Mouse (Mus musculus): Measurements from ENCODE around the gene Espn. TPM values are rescaled to one million over a fixed set of nuclear protein-coding genes. Genes with fewer than 3 reads are reported as not detected.

The Espn gene
- total RNA-seq, 1 experiment: 5.6 TPM

DNA sequence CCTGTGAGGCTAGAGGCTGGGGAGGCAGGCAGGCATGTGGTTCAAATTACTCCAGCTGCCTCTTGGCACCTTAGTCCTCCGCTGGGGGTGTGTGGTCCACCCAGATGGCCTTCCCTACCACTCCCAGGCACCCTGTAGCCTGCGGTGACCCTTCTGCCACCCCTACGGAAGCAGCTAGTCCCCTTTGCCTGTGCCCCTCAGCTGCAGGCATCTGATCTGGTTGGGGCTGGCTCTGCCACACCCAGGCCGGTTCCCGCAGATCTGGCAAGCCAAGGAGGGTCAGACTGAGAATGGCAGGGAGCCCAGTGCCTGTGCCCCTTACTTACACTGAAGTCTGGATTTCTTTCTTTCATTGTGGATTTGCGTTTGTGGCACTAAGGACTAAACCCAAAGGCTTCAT, 78.5 kb downstream of the Espn start:
- Histone ChIP-seq H3K9me3 (ENCODE audit: control insufficient read depth, insufficient read depth, low read depth, low read length) (no peaks in the 10 kb centered on the region), H3K9ac (ENCODE audit: insufficient read depth, low read depth, low read length, poor library complexity, severe bottlenecking) (no peak overlapping the region), H3K4me3 (ENCODE audit: insufficient read depth in 1 of 2, low read depth in 1 of 2, low read length in 2 of 2, poor library complexity in 1 of 2, severe bottlenecking in 1 of 2) (no peak overlapping the region), H3K4me1 (ENCODE audit: control insufficient read depth in 2 of 2, insufficient read depth in 2 of 2, low read length in 2 of 2, poor library complexity in 1 of 2) (peaks cover 0 to 15% of the 10 kb centered on the region in 2 experiments; a peak in 2 of 4 replicates), H3K36me3 (ENCODE audit: control insufficient read depth, insufficient read depth, low read length, poor library complexity, severe bottlenecking) (no peaks in the 10 kb centered on the region), H3K27ac (ENCODE audit: insufficient read depth, low read depth, low read length, poor library complexity, severe bottlenecking) (no peak overlapping the region)
- no peak for DNase-seq (ENCODE audit: low read depth, low spot score)
- in situ Hi-C loops (cut with MboI; ENCODE audit: low sequenced_read_pairs in 2 of 2, unreplicated experiment in 2 of 2): no loop called here
- TF ChIP-seq ZC3H11A (IDR thresholded peaks at IDR 0.05; ENCODE audit: borderline replicate concordance, low read depth, low read length) (no peak), HCFC1 (IDR thresholded peaks at IDR 0.05; ENCODE audit: borderline replicate concordance, insufficient read depth, low read length) (no peak), MAFK (IDR thresholded peaks at IDR 0.05; ENCODE audit: insufficient read depth, low read depth, low read length) (no peak), CHD2 (IDR thresholded peaks at IDR 0.05; ENCODE audit: low read depth, low read length) (no peak)

DNA sequence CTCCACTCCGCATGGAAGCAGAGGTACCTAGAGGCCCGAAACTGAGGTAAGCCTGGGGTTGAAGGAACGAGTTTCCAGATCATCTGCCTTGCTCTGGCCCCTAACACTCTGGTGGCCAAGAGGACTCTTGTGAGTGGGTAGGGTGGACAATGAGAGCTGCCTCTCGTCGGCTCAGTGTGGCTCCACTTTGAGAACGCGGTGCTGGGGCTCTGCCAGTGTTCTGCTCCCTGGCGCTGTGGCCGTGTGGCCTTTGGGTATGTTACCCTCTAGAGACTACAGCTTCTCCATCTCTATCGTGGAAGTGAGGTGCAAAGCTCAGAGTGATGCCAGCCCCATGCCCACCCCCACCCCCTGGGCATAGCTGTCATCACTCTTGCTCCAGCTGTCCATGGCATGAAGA, 79.5 kb downstream of the Espn start:
- in situ Hi-C loops (cut with MboI; ENCODE audit: low sequenced_read_pairs in 2 of 2, unreplicated experiment in 2 of 2): no loop called here
- Histone ChIP-seq H3K4me3 (ENCODE audit: insufficient read depth in 1 of 2, low read depth in 1 of 2, low read length in 2 of 2, poor library complexity in 1 of 2, severe bottlenecking in 1 of 2) (no peak overlapping the region), H3K36me3 (ENCODE audit: control insufficient read depth, insufficient read depth, low read length, poor library complexity, severe bottlenecking) (no peaks in the 10 kb centered on the region), H3K4me1 (ENCODE audit: control insufficient read depth in 2 of 2, insufficient read depth in 2 of 2, low read length in 2 of 2, poor library complexity in 1 of 2) (peaks cover 0 to 15% of the 10 kb centered on the region in 2 experiments; a peak in 2 of 4 replicates), H3K9me3 (ENCODE audit: control insufficient read depth, insufficient read depth, low read depth, low read length) (no peaks in the 10 kb centered on the region), H3K27ac (ENCODE audit: insufficient read depth, low read depth, low read length, poor library complexity, severe bottlenecking) (no peak overlapping the region), H3K9ac (ENCODE audit: insufficient read depth, low read depth, low read length, poor library complexity, severe bottlenecking) (no peak overlapping the region)
- DNase-seq (ENCODE audit: low read depth, low spot score): no peak
- TF ChIP-seq ZNF384 (IDR thresholded peaks at IDR 0.05; ENCODE audit: low read depth, low read length) (no peak), HCFC1 (IDR thresholded peaks at IDR 0.05; ENCODE audit: borderline replicate concordance, insufficient read depth, low read length) (no peak), MAFK (IDR thresholded peaks at IDR 0.05; ENCODE audit: insufficient read depth, low read depth, low read length) (no peak), ZC3H11A (IDR thresholded peaks at IDR 0.05; ENCODE audit: borderline replicate concordance, low read depth, low read length) (no peak), CHD2 (IDR thresholded peaks at IDR 0.05; ENCODE audit: low read depth, low read length) (no peak)

DNA sequence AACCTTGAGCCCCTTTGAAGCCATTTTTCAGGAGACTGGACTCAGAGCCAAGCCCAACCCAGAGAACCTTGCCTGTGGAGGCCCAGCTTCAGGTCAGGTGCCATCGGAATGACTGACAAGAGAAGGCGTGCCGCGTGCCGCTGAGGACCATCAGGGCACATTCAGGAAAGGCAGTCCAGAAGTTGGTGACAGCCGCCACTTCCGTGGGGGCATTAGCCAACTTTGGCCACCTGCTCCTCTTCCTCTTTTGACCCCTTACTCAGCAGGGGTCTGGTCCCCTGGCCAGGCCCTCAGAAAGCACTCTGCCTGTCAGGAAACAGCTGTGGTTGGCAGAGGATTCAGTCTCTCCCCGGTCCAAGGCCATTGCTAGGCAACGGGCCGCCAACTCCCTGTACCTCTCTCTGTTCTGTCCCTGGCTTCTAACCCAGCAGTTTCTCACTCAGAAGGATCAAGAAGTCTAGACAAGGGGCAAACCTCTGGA, 80.0 kb downstream of the Espn start, which contains the start of gene Plekhg5:
Gene Plekhg5, plus strand, starts transcription at position 378 of the 481 bp plus-strand sequence.
- TF ChIP-seq HCFC1 (IDR thresholded peaks at IDR 0.05; ENCODE audit: borderline replicate concordance, insufficient read depth, low read length) (no peak), ZNF384 (IDR thresholded peaks at IDR 0.05; ENCODE audit: low read depth, low read length) (no peak), MAFK (IDR thresholded peaks at IDR 0.05; ENCODE audit: insufficient read depth, low read depth, low read length) (no peak), CHD2 (IDR thresholded peaks at IDR 0.05; ENCODE audit: low read depth, low read length) (no peak), ZC3H11A (IDR thresholded peaks at IDR 0.05; ENCODE audit: borderline replicate concordance, low read depth, low read length) (no peak)
- in situ Hi-C loops (cut with MboI; ENCODE audit: low sequenced_read_pairs in 2 of 2, unreplicated experiment in 2 of 2): no loop called here
- Histone ChIP-seq H3K36me3 (ENCODE audit: control insufficient read depth, insufficient read depth, low read length, poor library complexity, severe bottlenecking) (no peaks in the 10 kb centered on the region), H3K9ac (ENCODE audit: insufficient read depth, low read depth, low read length, poor library complexity, severe bottlenecking) (no peak within 1 kb of the TSS), H3K4me1 (ENCODE audit: control insufficient read depth in 2 of 2, insufficient read depth in 2 of 2, low read length in 2 of 2, poor library complexity in 1 of 2) (peaks cover 0 to 15% of the 10 kb centered on the region in 2 experiments; a peak in 2 of 4 replicates), H3K9me3 (ENCODE audit: control insufficient read depth, insufficient read depth, low read depth, low read length) (no peaks in the 10 kb centered on the region), H3K4me3 (ENCODE audit: insufficient read depth in 1 of 2, low read depth in 1 of 2, low read length in 2 of 2, poor library complexity in 1 of 2, severe bottlenecking in 1 of 2) (no peak within 1 kb of the TSS), H3K27ac (ENCODE audit: insufficient read depth, low read depth, low read length, poor library complexity, severe bottlenecking) (no peak within 1 kb of the TSS)
- no peak for DNase-seq (ENCODE audit: low read depth, low spot score)

DNA sequence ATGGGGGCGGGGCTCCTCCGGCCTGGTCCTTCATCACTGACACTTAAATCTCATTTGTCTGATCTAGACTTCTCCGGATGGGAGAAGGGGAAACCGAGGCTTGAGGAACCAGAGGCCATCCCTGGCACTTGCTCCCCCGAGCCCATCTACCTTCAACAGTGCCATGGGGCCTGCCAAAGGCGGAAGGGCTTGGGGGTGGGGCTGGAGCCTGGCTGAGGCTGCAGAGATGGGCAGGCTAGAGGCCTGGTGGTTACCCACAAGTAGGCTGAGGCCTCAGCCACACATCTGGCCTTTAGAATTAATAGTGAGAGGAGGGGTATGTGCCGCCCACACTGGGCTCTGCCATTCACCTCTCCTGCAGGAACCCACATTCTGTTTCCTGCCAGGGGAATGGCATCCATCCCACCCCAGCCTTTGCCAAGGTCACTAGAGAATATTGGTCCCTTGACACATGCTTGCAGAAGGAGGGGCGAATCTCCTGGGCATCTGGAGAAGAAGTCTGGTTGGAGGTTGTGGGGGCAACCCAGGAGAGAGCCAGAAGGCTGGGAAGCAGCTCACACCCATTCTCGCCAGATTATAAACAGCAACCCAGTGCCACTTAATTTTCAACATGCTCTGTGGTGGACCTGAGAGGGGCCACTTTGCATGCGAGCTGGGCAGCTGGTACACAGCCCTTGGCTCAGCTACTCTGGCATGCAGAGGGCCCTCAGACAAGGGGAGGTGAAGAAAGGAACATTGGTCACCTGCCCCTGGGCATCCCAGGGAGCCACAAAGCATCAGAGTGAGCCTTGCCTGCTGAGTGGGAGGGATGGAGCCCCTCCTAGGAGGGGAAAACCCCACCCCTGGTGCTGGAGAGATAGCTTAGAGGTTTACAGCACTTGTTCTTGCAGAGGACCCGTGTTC, 81.4 kb downstream of the Espn start:
- TF ChIP-seq MAFK (IDR thresholded peaks at IDR 0.05; ENCODE audit: insufficient read depth, low read depth, low read length): no peak
- no peak for TF ChIP-seq CHD2 (IDR thresholded peaks at IDR 0.05; ENCODE audit: low read depth, low read length)
- no peak for TF ChIP-seq ZNF384 (IDR thresholded peaks at IDR 0.05; ENCODE audit: low read depth, low read length)
- no peak for TF ChIP-seq ZC3H11A (IDR thresholded peaks at IDR 0.05; ENCODE audit: borderline replicate concordance, low read depth, low read length)
- TF ChIP-seq HCFC1 (IDR thresholded peaks at IDR 0.05; ENCODE audit: borderline replicate concordance, insufficient read depth, low read length): no peak
- Histone ChIP-seq H3K9ac (ENCODE audit: insufficient read depth, low read depth, low read length, poor library complexity, severe bottlenecking) (no peak overlapping the region), H3K4me1 (ENCODE audit: control insufficient read depth in 2 of 2, insufficient read depth in 2 of 2, low read length in 2 of 2, poor library complexity in 1 of 2) (peaks cover 0 to 15% of the 10 kb centered on the region in 2 experiments; a peak in 2 of 4 replicates), H3K36me3 (ENCODE audit: control insufficient read depth, insufficient read depth, low read length, poor library complexity, severe bottlenecking) (no peaks in the 10 kb centered on the region), H3K4me3 (ENCODE audit: insufficient read depth in 1 of 2, low read depth in 1 of 2, low read length in 2 of 2, poor library complexity in 1 of 2, severe bottlenecking in 1 of 2) (no peak overlapping the region), H3K27ac (ENCODE audit: insufficient read depth, low read depth, low read length, poor library complexity, severe bottlenecking) (no peak overlapping the region), H3K9me3 (ENCODE audit: control insufficient read depth, insufficient read depth, low read depth, low read length) (no peaks in the 10 kb centered on the region)
- DNase-seq (ENCODE audit: low read depth, low spot score): no peak
- in situ Hi-C loops (cut with MboI; ENCODE audit: low sequenced_read_pairs in 2 of 2, unreplicated experiment in 2 of 2): no loop called here

Other genes with a start within 250 kb of the Espn start
- 98.2 and 103 TPM in 2 replicates for gene Dnajc11, start 218.7 kb downstream of the Espn start, total RNA-seq (2012; rRNA removed)
- 7.6 and 12.5 TPM in 2 replicates for gene Thap3, start 163.4 kb downstream of the Espn start, total RNA-seq (2012; rRNA removed)
- 22.2 and 29.2 TPM in 2 replicates for gene Phf13, start 156.1 kb downstream of the Espn start, total RNA-seq (2012; rRNA removed)
- gene Klhl21, start 143.6 kb downstream of the Espn start, total RNA-seq (2012; rRNA removed): 19.7 and 21.0 TPM in 2 replicates
- 18.7 and 31.7 TPM in 2 replicates for gene Zbtb48, start 124.7 kb downstream of the Espn start, total RNA-seq (2012; rRNA removed)
- gene Tas1r1, start 113.8 kb downstream of the Espn start, total RNA-seq (2012; rRNA removed): 1.9 and 3.0 TPM in 2 replicates
- 70.1 and 81.7 TPM in 2 replicates for gene Nol9, start 113.0 kb downstream of the Espn start, total RNA-seq (2012; rRNA removed)
- 37.3 and 81.4 TPM in 2 replicates for gene Plekhg5, start 79.9 kb downstream of the Espn start, total RNA-seq (2012; rRNA removed)
- gene Tnfrsf25, start 36.4 kb downstream of the Espn start, total RNA-seq (2012; rRNA removed): 3.8 and 5.7 TPM in 2 replicates
- gene Hes2, start 6.5 kb upstream of the Espn start, total RNA-seq (2012; rRNA removed): 0.32 and 0.58 TPM in 2 replicates
- 38.8 and 51.9 TPM in 2 replicates for gene Acot7, start 25.8 kb upstream of the Espn start, total RNA-seq (2012; rRNA removed)
- 5.1 and 7.2 TPM in 2 replicates for gene Gpr153, start 121.9 kb upstream of the Espn start, total RNA-seq (2012; rRNA removed)
- 0.58 and 1.1 TPM in 2 replicates for gene Hes3, start 139.3 kb upstream of the Espn start, total RNA-seq (2012; rRNA removed)
- gene Icmt, start 144.9 kb upstream of the Espn start, total RNA-seq (2012; rRNA removed): 47.7 and 61.4 TPM in 2 replicates
- gene Rnf207, start 166.6 kb upstream of the Espn start, total RNA-seq (2012; rRNA removed): 4.6 and 9.0 TPM in 2 replicates
- gene Rpl22, start 173.4 kb upstream of the Espn start, total RNA-seq (2012; rRNA removed): 1,269 and 1,458 TPM in 2 replicates
- 3.1 and 5.8 TPM in 2 replicates for gene Chd5, start 186.3 kb upstream of the Espn start, total RNA-seq (2012; rRNA removed)